Mouse (Mus musculus) heart, embryonic 12.5 days (tissue): ENCODE data around the gene Galnt16. TPM values are rescaled to one million over a fixed set of nuclear protein-coding genes. Genes with fewer than 3 reads are reported as not detected.
A peak's percentile ranks its signal among the peaks of the same experiment; 100 is the strongest.

Experiments used
- ATAC-seq: fragments of 200-750 bp; cut with Nextera tagmentation; 2 replicates; pipeline ENCODE4 v1.8.0; 2017; ENCODE audit warnings: moderate TSS enrichment, moderate library complexity; ENCODE audit not compliant: insufficient number of reproducible peaks, low FRiP score
- H3K27ac ChIP-seq: fragments of 300-500 bp; sonication (generic); 2 replicates; pipeline ENCODE4 v1.5.1; 2016; ENCODE audit warnings: mild to moderate bottlenecking, moderate library complexity; ENCODE audit not compliant: poor library complexity, severe bottlenecking
- H3K27me3 ChIP-seq: fragments of 300-500 bp; sonication (generic); replicated peaks from 2 replicates; pipeline ENCODE4 v1.6.1; 2016; ENCODE audit warnings: mild to moderate bottlenecking, moderate library complexity
- H3K36me3 ChIP-seq: fragments of 300-500 bp; sonication (generic); 2 replicates; pipeline ENCODE4 v1.6.1; 2016; ENCODE audit warnings: mild to moderate bottlenecking, moderate library complexity
- H3K4me1 ChIP-seq: fragments of 300-500 bp; sonication (generic); replicated peaks from 2 replicates; pipeline ENCODE4 v1.6.1; 2016; ENCODE audit warnings: mild to moderate bottlenecking
- H3K4me2 ChIP-seq: fragments of 300-500 bp; sonication (generic); 2 replicates; pipeline ENCODE4 v1.6.1; 2016; ENCODE audit warnings: mild to moderate bottlenecking, moderate library complexity
- H3K4me3 ChIP-seq: fragments of 300-500 bp; sonication (generic); 2 replicates; pipeline ENCODE4 v1.5.1; 2016; ENCODE audit warnings: mild to moderate bottlenecking
- H3K9ac ChIP-seq: fragments of 300-500 bp; sonication (generic); 2 replicates; pipeline ENCODE4 v1.6.1; 2016; ENCODE audit warnings: mild to moderate bottlenecking, moderate library complexity
- H3K9me3 ChIP-seq: fragments of 300-500 bp; sonication (generic); replicated peaks from 2 replicates; pipeline ENCODE4 v1.6.1; 2016; ENCODE audit warnings: mild to moderate bottlenecking, moderate library complexity
- WGBS: fragments of 180-500 bp; shearing (Covaris S2); methylation state at CpG from one replicate; pipeline ENCODE4 v1.1.7; 2016; 5-methylcytosine and 5-hydroxymethylcytosine counted together
- polyA plus RNA-seq: library from polyadenylated mRNA; unstranded; fragments of >200 nt; fragmentation: Nextera tagmentation; extraction: Ambion mirVana; gene quantifications from 2 replicates; pipeline ENCODE4 v1.2.1, GENCODE M21; 2016

Galnt16 gene
- polyA plus RNA-seq, 1 experiment from 2014 or later = 2.1 TPM

GRCm38 (mm10) chr12:80507041-80507745 is 10.9 kb upstream of the Galnt16 start:
- Histone ChIP-seq H3K27ac (no peak overlapping the region), H3K36me3 (no peaks in the 10 kb centered on the region), H3K9ac (no peak overlapping the region), H3K4me1 (peaks cover 8% of the 10 kb centered on the region), H3K4me2 (no peak overlapping the region), H3K9me3 (no peaks in the 10 kb centered on the region), H3K27me3 (peaks cover 3% of the 10 kb centered on the region), H3K4me3 (no peak overlapping the region)
- 64% methylated on average over 14 of the region's 14 CpGs for WGBS
- ATAC-seq = no peak

DNA sequence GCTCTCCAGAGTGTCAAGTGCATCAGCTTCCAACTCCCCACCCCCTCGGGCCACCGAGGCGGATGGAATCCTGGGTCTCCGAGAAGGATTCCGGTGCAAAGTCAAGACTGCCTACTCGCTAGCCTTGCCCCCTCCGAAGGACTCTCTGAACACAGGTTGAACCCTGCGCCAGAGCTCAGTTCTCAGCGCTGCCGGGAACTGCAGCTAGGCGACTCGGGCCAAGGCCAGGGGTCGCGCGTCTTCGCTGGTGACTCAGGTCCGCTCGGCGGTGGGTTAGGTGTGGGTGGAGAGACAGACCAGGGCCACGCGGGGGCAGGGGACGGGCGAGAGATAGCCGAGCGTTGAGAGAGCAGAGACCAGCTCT is 298 bp downstream of the Galnt16 start:
- peak overlapping the region; percentile 100 for H3K4me2 ChIP-seq
- peaks cover 95% of the 10 kb centered on the region for H3K27me3 ChIP-seq
- H3K4me3 ChIP-seq = peak overlapping the region; percentile 72
- H3K9me3 ChIP-seq = no peaks in the 10 kb centered on the region
- H3K27ac ChIP-seq = no peak overlapping the region
- peaks cover 17% of the 10 kb centered on the region for H3K4me1 ChIP-seq
- peak overlapping the region; percentile 75 for H3K9ac ChIP-seq
- no peak for ATAC-seq
- H3K36me3 ChIP-seq = no peaks in the 10 kb centered on the region
- WGBS = under 1% methylated on average over 25 of the region's 25 CpGs

GRCm38 (mm10) chr12:80518757-80519620 is 912 bp downstream of the Galnt16 start:
- peak overlapping the region; percentile 100 for H3K4me2 ChIP-seq
- peak; percentile 58; the same call in 1 of the 2 replicates for ATAC-seq
- H3K9me3 ChIP-seq = no peaks in the 10 kb centered on the region
- H3K27me3 ChIP-seq = peaks cover 93% of the 10 kb centered on the region
- no peak overlapping the region for H3K27ac ChIP-seq
- WGBS = under 1% methylated on average over 87 of the region's 90 CpGs
- H3K4me3 ChIP-seq = peak overlapping the region; percentile 72
- no peaks in the 10 kb centered on the region for H3K36me3 ChIP-seq
- peak overlapping the region; percentile 75 for H3K9ac ChIP-seq
- peaks cover 17% of the 10 kb centered on the region for H3K4me1 ChIP-seq

DNA sequence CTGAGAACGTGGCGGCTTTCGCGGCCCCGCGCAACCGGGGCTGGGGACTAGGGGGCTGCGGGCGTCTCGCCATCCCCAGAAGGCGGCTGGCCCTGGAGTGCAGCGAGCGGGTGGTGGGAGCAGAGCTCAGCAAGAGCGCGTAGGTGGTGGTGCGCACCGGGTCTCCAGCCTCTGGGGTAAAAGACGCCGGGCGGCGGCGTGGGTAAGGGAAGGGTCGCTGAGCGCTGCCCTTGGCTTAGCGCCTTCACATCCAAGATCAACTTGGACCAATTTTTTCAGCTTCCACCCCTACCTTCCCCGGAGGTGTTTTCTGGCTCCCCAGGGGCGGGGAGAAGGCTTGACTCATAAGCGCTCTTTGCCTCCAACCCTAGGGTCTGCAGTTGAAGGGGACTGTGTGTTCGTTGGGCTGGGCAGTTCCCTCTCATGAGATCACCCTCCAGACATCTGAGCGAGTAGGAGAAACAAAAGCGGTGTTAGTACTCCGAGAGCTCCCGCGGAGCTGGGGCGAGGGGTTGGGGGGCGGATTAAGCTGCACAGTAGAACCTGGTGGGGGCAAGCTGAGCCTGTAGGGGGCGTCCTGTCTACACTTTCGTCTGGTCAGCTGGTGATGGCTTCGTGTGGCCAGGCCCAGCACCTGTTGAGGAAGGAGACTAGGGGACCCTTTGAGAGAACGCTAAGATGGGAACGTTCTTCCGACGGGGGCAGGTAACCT is 1.7 kb downstream of the Galnt16 start:
- 0 out of 2 replicates have a peak, but pooled peaks have one; percentile 54 for ATAC-seq
- Histone ChIP-seq H3K27me3 (peaks cover 85% of the 10 kb centered on the region), H3K4me1 (peaks cover 17% of the 10 kb centered on the region), H3K4me3 (peak overlapping the region; percentile 72), H3K4me2 (peak overlapping the region; percentile 100), H3K36me3 (no peaks in the 10 kb centered on the region), H3K9me3 (no peaks in the 10 kb centered on the region), H3K9ac (peak overlapping the region; percentile 75), H3K27ac (no peak overlapping the region)
- under 1% methylated on average over 43 of the region's 43 CpGs for WGBS

DNA sequence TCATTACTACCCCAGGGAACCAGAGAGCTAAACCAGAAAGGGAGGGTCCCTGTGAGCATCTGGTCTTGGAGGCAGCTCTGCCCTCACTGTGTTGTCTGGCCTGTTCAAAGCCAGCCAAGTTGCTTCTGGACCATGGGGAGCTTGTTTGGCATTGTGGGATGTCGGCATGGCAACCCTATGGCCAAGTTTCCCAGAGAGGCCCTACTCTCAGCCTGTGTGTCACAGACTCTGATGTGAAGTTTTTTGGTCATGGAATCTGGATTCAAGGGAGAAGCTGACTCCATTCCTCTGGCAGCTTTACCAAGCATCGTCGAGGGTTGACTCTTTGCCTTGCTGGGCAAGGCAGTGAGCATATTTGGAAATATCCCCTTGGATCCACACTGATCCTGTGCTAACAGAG is 3.9 kb downstream of the Galnt16 start:
- peaks cover 17% of the 10 kb centered on the region for H3K4me1 ChIP-seq
- H3K9ac ChIP-seq = no peak overlapping the region
- no peak overlapping the region for H3K4me3 ChIP-seq
- H3K36me3 ChIP-seq = no peaks in the 10 kb centered on the region
- ATAC-seq = no peak
- H3K27me3 ChIP-seq = peaks cover 68% of the 10 kb centered on the region
- 60% methylated on average over 3 of the region's 3 CpGs for WGBS
- no peak overlapping the region for H3K4me2 ChIP-seq
- no peaks in the 10 kb centered on the region for H3K9me3 ChIP-seq
- no peak overlapping the region for H3K27ac ChIP-seq

- peaks cover 15% of the 10 kb centered on the region for H3K4me1 ChIP-seq
- WGBS = 28% methylated on average over 12 of the region's 12 CpGs
Observed at GRCm38 (mm10) chr12:80524276-80524921, 6.3 kb downstream of the Galnt16 start.

GRCm38 (mm10) chr12:80525513-80525912 is 7.4 kb downstream of the Galnt16 start:
- H3K9me3 ChIP-seq = no peaks in the 10 kb centered on the region
- H3K4me2 ChIP-seq = no peak overlapping the region
- no peak overlapping the region for H3K9ac ChIP-seq
- 30% methylated on average over 7 of the region's 7 CpGs for WGBS
- no peak overlapping the region for H3K4me3 ChIP-seq
- H3K27me3 ChIP-seq = peaks cover 40% of the 10 kb centered on the region
- no peak overlapping the region for H3K27ac ChIP-seq
- no peak for ATAC-seq
- peaks cover 10% of the 10 kb centered on the region for H3K4me1 ChIP-seq
- H3K36me3 ChIP-seq = no peaks in the 10 kb centered on the region

More at GRCm38 (mm10) chr12:80524276-80524921, 6.3 kb downstream of the Galnt16 start:
- Histone ChIP-seq H3K36me3 (no peaks in the 10 kb centered on the region), H3K27ac (no peak overlapping the region), H3K4me3 (no peak overlapping the region), H3K4me2 (no peak overlapping the region), H3K9ac (no peak overlapping the region), H3K27me3 (peaks cover 51% of the 10 kb centered on the region), H3K9me3 (no peaks in the 10 kb centered on the region)
- no peak for ATAC-seq

DNA sequence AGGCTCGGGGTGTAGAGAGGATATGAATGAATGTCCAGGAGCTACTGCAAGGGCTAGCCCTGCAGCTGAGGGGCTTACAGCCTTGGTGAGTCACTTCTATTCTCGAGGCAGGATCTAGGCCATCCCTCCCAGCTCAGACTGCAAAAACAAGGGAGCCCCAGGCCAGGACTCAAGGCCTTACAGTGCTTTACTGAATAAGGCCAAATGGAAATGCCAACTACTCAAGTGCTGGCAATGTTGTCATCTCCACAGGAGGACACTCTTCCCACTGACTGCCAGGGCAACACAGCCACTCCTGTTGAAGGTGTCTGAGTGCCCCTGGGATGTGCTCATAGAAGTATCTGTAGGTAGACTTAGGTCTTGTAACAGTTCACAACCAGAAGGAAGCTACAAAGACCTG is 8.4 kb downstream of the Galnt16 start:
- WGBS = 65% methylated on average over 2 of the region's 2 CpGs
- H3K4me3 ChIP-seq = no peak overlapping the region
- no peak overlapping the region for H3K4me2 ChIP-seq
- ATAC-seq = no peak
- H3K36me3 ChIP-seq = no peaks in the 10 kb centered on the region
- peaks cover 8% of the 10 kb centered on the region for H3K4me1 ChIP-seq
- no peaks in the 10 kb centered on the region for H3K9me3 ChIP-seq
- no peak overlapping the region for H3K9ac ChIP-seq
- H3K27ac ChIP-seq = no peak overlapping the region
- H3K27me3 ChIP-seq = peaks cover 30% of the 10 kb centered on the region

DNA sequence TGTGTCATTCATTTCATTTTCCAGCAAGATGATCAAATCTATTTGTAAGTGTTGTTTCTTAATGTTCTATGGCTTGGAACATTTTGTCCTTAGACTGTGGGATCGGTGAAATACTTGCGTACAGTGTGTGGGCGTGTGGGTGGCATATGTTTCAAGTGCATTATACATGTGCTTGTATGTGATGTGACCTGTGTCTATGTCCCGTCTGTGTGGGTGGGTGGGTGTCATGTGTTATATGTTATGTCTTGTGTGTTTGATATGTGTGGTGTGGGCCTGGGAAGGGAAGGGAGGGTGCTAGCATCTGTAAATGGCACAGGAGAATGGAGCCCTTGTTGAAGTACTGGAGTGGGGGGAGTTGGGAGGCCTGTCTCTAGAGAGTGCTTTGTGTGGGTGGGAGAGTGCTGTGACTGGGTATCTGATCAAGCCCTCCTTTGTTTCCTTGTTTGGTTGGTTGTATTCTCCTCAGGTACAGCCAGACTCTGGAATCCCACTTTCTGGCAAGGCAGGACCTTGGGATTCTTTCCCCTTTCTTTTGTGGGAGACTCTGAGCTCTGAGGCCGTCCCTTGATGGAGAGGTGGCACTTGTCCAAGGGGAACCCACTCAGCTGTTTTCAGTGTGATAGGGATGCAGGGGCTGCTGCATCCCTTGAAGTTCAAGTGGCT is 9.8 kb downstream of the Galnt16 start:
- no peak overlapping the region for H3K27ac ChIP-seq
- H3K27me3 ChIP-seq = peaks cover 20% of the 10 kb centered on the region
- H3K4me1 ChIP-seq = peaks cover 11% of the 10 kb centered on the region
- H3K9me3 ChIP-seq = no peaks in the 10 kb centered on the region
- H3K36me3 ChIP-seq = no peaks in the 10 kb centered on the region
- no peak overlapping the region for H3K4me2 ChIP-seq
- no peak overlapping the region for H3K4me3 ChIP-seq
- ATAC-seq = no peak
- H3K9ac ChIP-seq = no peak overlapping the region
- WGBS = 79% methylated on average over 5 of the region's 5 CpGs

DNA sequence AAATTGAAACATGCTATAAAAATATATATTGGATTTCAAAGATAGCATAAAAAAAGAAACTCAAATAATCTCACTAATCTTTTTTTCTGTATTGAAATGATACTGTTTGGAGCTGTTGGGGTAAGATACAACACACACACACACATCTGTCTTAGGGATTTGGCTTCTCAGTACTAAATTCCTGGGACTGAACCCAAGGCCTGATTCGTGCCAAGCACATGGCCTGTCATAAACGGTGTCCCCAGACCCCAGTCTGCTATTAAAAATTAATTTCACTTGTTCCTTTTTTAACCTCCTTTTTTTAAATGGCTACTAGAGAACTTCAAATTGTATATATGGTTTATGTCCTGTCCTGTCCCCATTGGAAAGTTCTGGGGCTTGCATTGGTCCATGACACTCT is 12.0 kb downstream of the Galnt16 start:
- WGBS = 89% methylated on average over 2 of the region's 2 CpGs
- no peak for ATAC-seq
- Histone ChIP-seq H3K4me1 (peaks cover 11% of the 10 kb centered on the region), H3K4me2 (no peak overlapping the region), H3K4me3 (no peak overlapping the region), H3K36me3 (no peaks in the 10 kb centered on the region), H3K27ac (no peak overlapping the region), H3K9ac (no peak overlapping the region), H3K9me3 (no peaks in the 10 kb centered on the region), H3K27me3 (peaks cover 11% of the 10 kb centered on the region)
